Mouse (Mus musculus) thymus, adult 2 months (tissue): Measurements from ENCODE around the gene Ston2.

Experiments
- CTCF ChIP-seq: fragments of 200-500 bp; IDR thresholded peaks from 2 replicates; pipeline ENCODE4 v1.5.1; 2012; ENCODE audit warnings: mild to moderate bottlenecking, control low read depth, low read length, moderate library complexity, borderline replicate concordance; ENCODE audit not compliant: control insufficient read depth, poor library complexity, insufficient read depth; ENCODE audit errors: extremely low read depth
- POLR2A ChIP-seq: fragments of 200-500 bp; IDR thresholded peaks from 2 replicates; pipeline ENCODE4 v1.6.1; 2012; ENCODE audit warnings: mild to moderate bottlenecking, low read length, control low read depth, moderate library complexity; ENCODE audit not compliant: control insufficient read depth, poor library complexity, insufficient read depth; ENCODE audit errors: extremely low read depth

DNA sequence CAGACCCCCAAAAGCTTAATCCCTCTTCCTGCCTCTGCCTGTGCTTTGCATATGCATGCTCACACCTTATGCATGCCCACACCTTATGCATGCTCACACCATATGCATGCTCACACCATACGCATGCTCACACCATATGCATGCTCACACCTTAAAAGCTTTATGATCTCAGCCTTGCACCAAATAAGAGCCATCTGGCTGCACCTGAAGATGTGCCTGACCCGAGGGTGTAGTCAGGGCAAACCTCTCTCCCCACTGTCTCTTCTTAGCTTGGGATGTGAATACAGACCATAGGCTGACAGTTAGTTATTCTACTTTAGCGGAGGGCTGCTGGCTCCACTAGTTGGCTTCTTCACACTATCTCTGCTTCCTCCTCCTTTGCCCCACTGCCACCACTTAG is 105.1 kb downstream of the Ston2 start:
- no peak for TF ChIP-seq CTCF
- no peak for TF ChIP-seq POLR2A
